In genomic region chr4:132072946-132073345, GRCm38 (mm10) we compare ENCODE assay signal across 9 mouse cellular contexts. TPM values are rescaled to one million over a fixed set of nuclear protein-coding genes. Genes with fewer than 3 reads are reported as not detected.
DNase-seq lines count a peak whose midpoint lies in the region; ATAC-seq and TF ChIP-seq lines count a peak whose summit lies in the region.
"Had no signal": no experiment of that assay in that cellular context is flagged by ENCODE, and none has a peak within 500 bp of the region (broad histone marks: within the 10 kb centered on the region; RNA-seq: fewer than 3 reads in every experiment).

No protein-coding gene starts in this region.

- peak; percentile 62 for DNase-seq in adrenal gland, postnatal 10 days
- DNase-seq in adrenal gland, postnatal 25 days, result no peak
- DNase-seq in midbrain, embryonic 11.5 days (ENCODE audit: low spot score, missing footprints), result no peak
- no peak for DNase-seq in MN1 (ENCODE audit: low spot score)
- DNase-seq in frontal cortex, postnatal 10 days (ENCODE audit: low spot score in 2 of 2), result no peak

- 0 out of 2 replicates have a peak overlapping the region, but pooled peaks have one; percentile 9 for H3K4me3 ChIP-seq in midbrain, embryonic 11.5 days (ENCODE audit: low read depth, low read length)
- no peak overlapping the region for H3K4me3 ChIP-seq in midbrain, embryonic 15.5 days
- no peak overlapping the region for H3K4me3 ChIP-seq in intestine, embryonic 16.5 days (ENCODE audit: low read length)
- no peak overlapping the region for H3K4me3 ChIP-seq in small intestine, adult 2 months (ENCODE audit: low read depth, low read length)

- no peaks in the 10 kb centered on the region for H3K9me3 ChIP-seq in midbrain, embryonic 11.5 days (ENCODE audit: control insufficient read depth, low read length)
- H3K9me3 ChIP-seq in midbrain, embryonic 15.5 days, result no peaks in the 10 kb centered on the region
- H3K9me3 ChIP-seq in intestine, embryonic 16.5 days (ENCODE audit: control insufficient read depth, low read length), result no peaks in the 10 kb centered on the region

- no peaks in the 10 kb centered on the region for H3K36me3 ChIP-seq in midbrain, embryonic 11.5 days (ENCODE audit: control insufficient read depth, insufficient read depth, low read length)
- H3K36me3 ChIP-seq in midbrain, embryonic 15.5 days (replicated peaks), result no peaks in the 10 kb centered on the region
- no peaks in the 10 kb centered on the region for H3K36me3 ChIP-seq in intestine, embryonic 16.5 days (ENCODE audit: control insufficient read depth, insufficient read depth, low read length)
- H3K36me3 ChIP-seq in small intestine, adult 2 months (ENCODE audit: control insufficient read depth, insufficient read depth, low read length), result peaks cover 2% of the 10 kb centered on the region; the same call in 1 of the 2 replicates

- H3K27me3 ChIP-seq in midbrain, embryonic 11.5 days (ENCODE audit: control insufficient read depth, insufficient read depth, low read length), result peaks cover 15% of the 10 kb centered on the region
- peaks cover 9% of the 10 kb centered on the region; the same call in 1 of the 2 replicates for H3K27me3 ChIP-seq in midbrain, embryonic 15.5 days (replicated peaks)
- H3K27me3 ChIP-seq in intestine, embryonic 16.5 days (replicated peaks; ENCODE audit: control insufficient read depth, insufficient read depth, low read length), result no peaks in the 10 kb centered on the region
- H3K27me3 ChIP-seq in small intestine, adult 2 months (ENCODE audit: control insufficient read depth, insufficient read depth, low read length), result no peaks in the 10 kb centered on the region

- no peak overlapping the region; the same call in 1 of the 2 replicates for H3K9ac ChIP-seq in midbrain, embryonic 11.5 days (ENCODE audit: low read length)
- no peak overlapping the region for H3K9ac ChIP-seq in midbrain, embryonic 15.5 days
- H3K9ac ChIP-seq in intestine, embryonic 16.5 days (ENCODE audit: low read depth, low read length), result 0 out of 2 replicates have a peak overlapping the region, but pooled peaks have one; percentile 1

- peak; percentile 7; the same call in 1 of the 2 replicates for TF ChIP-seq CTCF in small intestine, adult 2 months (IDR thresholded peaks at IDR 0.05; ENCODE audit: extremely low read depth, insufficient read length, insufficient replicate concordance, low read depth, low read length)

- 52% methylated on average over 6 of the region's 6 CpGs for WGBS in midbrain, embryonic 11.5 days
- whole genome bisulfite sequencing in midbrain, embryonic 15.5 days, result 66% methylated on average over 6 of the region's 6 CpGs
- WGBS in intestine, embryonic 16.5 days, result 70% methylated on average over 6 of the region's 6 CpGs
- WGBS in small intestine, adult 2 months, result 74% methylated on average over 6 of the region's 6 CpGs

- ATAC-seq in midbrain, embryonic 11.5 days (ENCODE audit: low FRiP score), result no peak
- ATAC-seq in midbrain, embryonic 15.5 days (replicated peaks), result no peak
- no peak for ATAC-seq in intestine, embryonic 16.5 days

- TF ChIP-seq POLR2A in small intestine, adult 2 months (IDR thresholded peaks at IDR 0.05; ENCODE audit: low read depth, low read length), result no peak

- H3K4me2 ChIP-seq in midbrain, embryonic 11.5 days, result peak overlapping the region; percentile 15; the same call in 1 of the 2 replicates
- no peak overlapping the region for H3K4me2 ChIP-seq in midbrain, embryonic 15.5 days
- no peak overlapping the region for H3K4me2 ChIP-seq in intestine, embryonic 16.5 days (ENCODE audit: low read depth, low read length)

- H3K27ac ChIP-seq in midbrain, embryonic 11.5 days (ENCODE audit: low read depth, low read length), result no peak overlapping the region
- H3K27ac ChIP-seq in midbrain, embryonic 15.5 days, result no peak overlapping the region
- no peak overlapping the region for H3K27ac ChIP-seq in intestine, embryonic 16.5 days (ENCODE audit: low read length)
- no peak overlapping the region for H3K27ac ChIP-seq in small intestine, adult 2 months (ENCODE audit: insufficient read depth, low read depth, low read length)

- peaks cover 18% of the 10 kb centered on the region for H3K4me1 ChIP-seq in midbrain, embryonic 11.5 days (ENCODE audit: control insufficient read depth, insufficient read depth, low read length)
- H3K4me1 ChIP-seq in midbrain, embryonic 15.5 days, result peaks cover 22% of the 10 kb centered on the region
- peaks cover 23% of the 10 kb centered on the region; the same call in 1 of the 2 replicates for H3K4me1 ChIP-seq in intestine, embryonic 16.5 days (ENCODE audit: control insufficient read depth, insufficient read depth, low read length)
- peaks cover 24% of the 10 kb centered on the region for H3K4me1 ChIP-seq in small intestine, adult 2 months (ENCODE audit: control insufficient read depth, insufficient read depth, insufficient read length, low read length)

RNA-seq across cellular contexts. Expression of gene Gm10300, which starts 1.6 kb away (rescaled TPM):
- under 1 TPM; 0.15 to 0.55 TPM for total RNA-seq in adrenal gland, postnatal 10 days (2021)
- 0.61 TPM in 1 of 2 replicates, not detected in the other for total RNA-seq in adrenal gland, postnatal 25 days (2021)
- 0.07 TPM in 1 of 2 replicates, not detected in the other for polyA plus RNA-seq in midbrain, embryonic 11.5 days (2014; fragmentation: Nextera tagmentation; extraction: Ambion mirVana)
- polyA plus RNA-seq in midbrain, embryonic 15.5 days (2015; fragmentation: Nextera tagmentation; extraction: Ambion mirVana), result 0.08 TPM in 1 of 2 replicates, not detected in the other
- not detected in 2 replicates for polyA plus RNA-seq in intestine, embryonic 16.5 days (2015; fragmentation: Nextera tagmentation; extraction: Ambion mirVana)
- 0.06 TPM in 2 replicates for polyA plus RNA-seq in small intestine, adult 2 months (2012; rRNA removed)
- total RNA-seq: left cerebral cortex, postnatal 14 days had no signal

RNA-seq across cellular contexts. Expression of gene Epb41, which starts 2.2 kb away (rescaled TPM):
- 10 to 100 TPM; 77.8 to 79.6 TPM for total RNA-seq in adrenal gland, postnatal 10 days (2021)
- 65.5 and 70.8 TPM in 2 replicates for total RNA-seq in adrenal gland, postnatal 25 days (2021)
- 210 and 230 TPM in 2 replicates for polyA plus RNA-seq in midbrain, embryonic 11.5 days (2014; fragmentation: Nextera tagmentation; extraction: Ambion mirVana)
- polyA plus RNA-seq in midbrain, embryonic 15.5 days (2015; fragmentation: Nextera tagmentation; extraction: Ambion mirVana), result 74.4 and 80.1 TPM in 2 replicates
- 41.5 and 46.8 TPM in 2 replicates for polyA plus RNA-seq in intestine, embryonic 16.5 days (2015; fragmentation: Nextera tagmentation; extraction: Ambion mirVana)
- polyA plus RNA-seq in small intestine, adult 2 months (2012; rRNA removed), result 11.1 and 15.7 TPM in 2 replicates
